Mouse (Mus musculus): ENCODE measurements at regions not wholly inside any gene's neighbourhood (a gene's known extent, or its start where the extent isn't known, plus 50 kb on each side); places are given as distances from the start of the nearest gene placed in this dataset.

- no peak for DNase-seq (ENCODE audit: extremely low spot score in 1 of 2, low spot score in 2 of 2)
- intact Hi-C loops (cut with DNase I), result no loop called here
These were observed 471.3 kb upstream of the Adgrl2 start for GRCm38 (mm10) chr3:149461613-149462012.

- intact Hi-C loops (cut with DNase I), result no loop called here
- DNase-seq (ENCODE audit: extremely low spot score in 1 of 2, low spot score in 2 of 2), result no peak
These were observed 459.0 kb upstream of the Adgrl2 start for GRCm38 (mm10) chr3:149449376-149449775.

GRCm38 (mm10) chr3:149445991-149446564 lies 455.7 kb upstream of the Adgrl2 start:
- no peak for DNase-seq (ENCODE audit: extremely low spot score in 1 of 2, low spot score in 2 of 2)
- intact Hi-C loops (cut with DNase I), result no loop called here

GRCm38 (mm10) chr3:149444854-149445577 lies 454.7 kb upstream of the Adgrl2 start:
- peak; percentile 28 to 40 for DNase-seq (ENCODE audit: extremely low spot score in 1 of 2, low spot score in 2 of 2)
- intact Hi-C loops (cut with DNase I), result loop anchor here (5.0 kb wide), 1 partner anchor 458 kb away; no protein-coding TSS in a partner anchor

- intact Hi-C loops (cut with DNase I), result loop anchor here (5.0 kb wide), 1 partner anchor 457 kb away; no protein-coding TSS in a partner anchor
These were observed 454.0 kb upstream of the Adgrl2 start for GRCm38 (mm10) chr3:149444377-149444776.

GRCm38 (mm10) chr3:149441227-149441626 lies 450.9 kb upstream of the Adgrl2 start:
- intact Hi-C loops (cut with DNase I), result loop anchor here (5.0 kb wide), 1 partner anchor 454 kb away; no protein-coding TSS in a partner anchor
- no peak for DNase-seq (ENCODE audit: extremely low spot score in 1 of 2, low spot score in 2 of 2)

More at GRCm38 (mm10) chr3:149444377-149444776, 454.0 kb upstream of the Adgrl2 start:
- DNase-seq (ENCODE audit: extremely low spot score in 1 of 2, low spot score in 2 of 2), result no peak

GRCm38 (mm10) chr3:149437763-149438162 lies 447.4 kb upstream of the Adgrl2 start:
- no peak for DNase-seq (ENCODE audit: extremely low spot score in 1 of 2, low spot score in 2 of 2)
- intact Hi-C loops (cut with DNase I), result no loop called here

GRCm38 (mm10) chr3:149436944-149437343 lies 446.6 kb upstream of the Adgrl2 start:
- no peak for DNase-seq (ENCODE audit: extremely low spot score in 1 of 2, low spot score in 2 of 2)
- intact Hi-C loops (cut with DNase I), result no loop called here

GRCm38 (mm10) chr3:149436420-149436819 lies 446.1 kb upstream of the Adgrl2 start:
- intact Hi-C loops (cut with DNase I), result no loop called here

GRCm38 (mm10) chr3:149431795-149432194 lies 441.4 kb upstream of the Adgrl2 start:
- no peak for DNase-seq (ENCODE audit: extremely low spot score in 1 of 2, low spot score in 2 of 2)
- intact Hi-C loops (cut with DNase I), result no loop called here

More at GRCm38 (mm10) chr3:149436420-149436819, 446.1 kb upstream of the Adgrl2 start:
- peak in 1 of 2 experiments; percentile 25 for DNase-seq (ENCODE audit: extremely low spot score in 1 of 2, low spot score in 2 of 2)

- intact Hi-C loops (cut with DNase I), result no loop called here
- no peak for DNase-seq (ENCODE audit: extremely low spot score in 1 of 2, low spot score in 2 of 2)
These were observed 435.8 kb upstream of the Adgrl2 start for GRCm38 (mm10) chr3:149426023-149426759.

GRCm38 (mm10) chr3:149424306-149424705 lies 434.0 kb upstream of the Adgrl2 start:
- intact Hi-C loops (cut with DNase I), result no loop called here
- no peak for DNase-seq (ENCODE audit: extremely low spot score in 1 of 2, low spot score in 2 of 2)

GRCm38 (mm10) chr3:149423491-149423890 lies 433.1 kb upstream of the Adgrl2 start:
- intact Hi-C loops (cut with DNase I), result no loop called here
- no peak for DNase-seq (ENCODE audit: extremely low spot score in 1 of 2, low spot score in 2 of 2)

- DNase-seq (ENCODE audit: extremely low spot score in 1 of 2, low spot score in 2 of 2), result no peak
- intact Hi-C loops (cut with DNase I), result no loop called here
These were observed 424.7 kb upstream of the Adgrl2 start for GRCm38 (mm10) chr3:149415081-149415480.

GRCm38 (mm10) chr3:149413114-149413513 lies 422.8 kb upstream of the Adgrl2 start:
- intact Hi-C loops (cut with DNase I), result no loop called here
- DNase-seq (ENCODE audit: extremely low spot score in 1 of 2, low spot score in 2 of 2), result no peak

- intact Hi-C loops (cut with DNase I), result no loop called here
- no peak for DNase-seq (ENCODE audit: extremely low spot score in 1 of 2, low spot score in 2 of 2)
These were observed 420.2 kb upstream of the Adgrl2 start for GRCm38 (mm10) chr3:149410518-149410917.

- DNase-seq (ENCODE audit: extremely low spot score in 1 of 2, low spot score in 2 of 2), result no peak
- intact Hi-C loops (cut with DNase I), result no loop called here
These were observed 418.5 kb upstream of the Adgrl2 start for GRCm38 (mm10) chr3:149408858-149409257.

GRCm38 (mm10) chr3:149405872-149406271 lies 415.5 kb upstream of the Adgrl2 start:
- intact Hi-C loops (cut with DNase I), result no loop called here

GRCm38 (mm10) chr3:149404691-149405090 lies 414.3 kb upstream of the Adgrl2 start:
- DNase-seq (ENCODE audit: extremely low spot score in 1 of 2, low spot score in 2 of 2), result no peak
- intact Hi-C loops (cut with DNase I), result no loop called here

More at GRCm38 (mm10) chr3:149405872-149406271, 415.5 kb upstream of the Adgrl2 start:
- DNase-seq (ENCODE audit: extremely low spot score in 1 of 2, low spot score in 2 of 2), result no peak

- intact Hi-C loops (cut with DNase I), result no loop called here
These were observed 412.1 kb upstream of the Adgrl2 start for GRCm38 (mm10) chr3:149402496-149402895.

More at GRCm38 (mm10) chr3:149402496-149402895, 412.1 kb upstream of the Adgrl2 start:
- DNase-seq (ENCODE audit: extremely low spot score in 1 of 2, low spot score in 2 of 2), result no peak
